Mouse (Mus musculus) liver, adult 2 months (tissue): ENCODE measurements at regions not wholly inside any gene's neighbourhood (a gene's known extent, or its start where the extent isn't known, plus 50 kb on each side); places are given as distances from the start of the nearest gene placed in this dataset.

ENCODE experiments used
- CTCF ChIP-seq: fragments of 200-500 bp; IDR thresholded peaks from 2 replicates; pipeline ENCODE4 v1.5.1; 2011; ENCODE audit warnings: low read depth, low read length, control low read depth
- POLR2A ChIP-seq: fragments of 200-500 bp; IDR thresholded peaks from 2 replicates; pipeline ENCODE4 v1.6.1; 2011; ENCODE audit warnings: low read length, control low read depth; ENCODE audit not compliant: insufficient read depth; ENCODE audit errors: extremely low read depth

GRCm38 (mm10) chr16:5570619-5571018, 314.5 kb upstream of the Rbfox1 start:
- no peak for TF ChIP-seq POLR2A
- TF ChIP-seq CTCF: no peak
